Mouse (Mus musculus): ENCODE data around the gene Fgfr2.

- TF ChIP-seq POLR2A (IDR thresholded peaks at IDR 0.05; ENCODE audit: insufficient read length, low read depth), result no peak
- TF ChIP-seq TCF12 (IDR thresholded peaks at IDR 0.05; ENCODE audit: insufficient read depth, poor library complexity, severe bottlenecking), result no peak
- TF ChIP-seq SRF (IDR thresholded peaks at IDR 0.05; ENCODE audit: control insufficient read depth, insufficient read length, low read depth), result no peak
- no peak for TF ChIP-seq CEBPB (IDR thresholded peaks at IDR 0.05; ENCODE audit: insufficient read depth, poor library complexity, severe bottlenecking)
- no peak for TF ChIP-seq USF1 (IDR thresholded peaks at IDR 0.05; ENCODE audit: low read depth)
These were observed 115.8 kb downstream of the Fgfr2 start for GRCm38 (mm10) chr7:133007343-133007742.
